Mouse (Mus musculus) hindbrain, embryonic 13.5 days (tissue): Measurements from ENCODE around the gene Fut2. TPM values are rescaled to one million over a fixed set of nuclear protein-coding genes. Genes with fewer than 3 reads are reported as not detected.
"Not testable (repeated sequence)": the region's sequence is repeated elsewhere in the genome, so short reads cannot be mapped to it uniquely, and the experiment has no call there.

Experiments used
- ATAC-seq: fragments of 200-750 bp; cut with Nextera tagmentation; 2 replicates; pipeline ENCODE4 v1.8.0; 2017; ENCODE audit warnings: moderate TSS enrichment; ENCODE audit not compliant: low FRiP score
- H3K27ac ChIP-seq: fragments of 300-500 bp; sonication (generic); 2 replicates; pipeline ENCODE4 v1.5.1; 2015; ENCODE audit warnings: inconsistent platforms, mild to moderate bottlenecking, moderate library complexity
- H3K27me3 ChIP-seq: fragments of 300-500 bp; sonication (generic); 2 replicates; pipeline ENCODE4 v1.6.1; 2015; ENCODE audit warnings: mild to moderate bottlenecking, inconsistent platforms
- H3K36me3 ChIP-seq: fragments of 300-500 bp; sonication (generic); 2 replicates; pipeline ENCODE4 v1.6.1; 2015; ENCODE audit warnings: mild to moderate bottlenecking, inconsistent platforms
- H3K4me1 ChIP-seq: fragments of 300-500 bp; sonication (generic); replicated peaks from 2 replicates; pipeline ENCODE4 v1.6.1; 2015; ENCODE audit warnings: inconsistent platforms
- H3K4me2 ChIP-seq: fragments of 300-500 bp; sonication (generic); 2 replicates; pipeline ENCODE4 v1.6.1; 2015; ENCODE audit warnings: inconsistent platforms, mild to moderate bottlenecking, moderate library complexity
- H3K4me3 ChIP-seq: fragments of 300-500 bp; sonication (generic); 2 replicates; pipeline ENCODE4 v1.5.1; 2015; ENCODE audit warnings: mild to moderate bottlenecking, inconsistent platforms
- H3K9ac ChIP-seq: fragments of 300-500 bp; sonication (generic); 2 replicates; pipeline ENCODE4 v1.6.1; 2015; ENCODE audit warnings: mild to moderate bottlenecking, inconsistent platforms
- H3K9me3 ChIP-seq: fragments of 300-500 bp; sonication (generic); 2 replicates; pipeline ENCODE4 v1.6.1; 2016; ENCODE audit warnings: inconsistent platforms
- WGBS: fragments of 180-500 bp; shearing (Covaris S2); methylation state at CpG from one replicate; pipeline ENCODE4 v1.1.7; 2015; 5-methylcytosine and 5-hydroxymethylcytosine counted together
- polyA plus RNA-seq: library from polyadenylated mRNA; unstranded; fragments of >200 nt; fragmentation: Nextera tagmentation; extraction: Ambion mirVana; gene quantifications from 2 replicates; pipeline ENCODE4 v1.2.1, GENCODE M21; 2015

Gene Fut2
- polyA plus RNA-seq, 1 experiment from 2014 or later = 0.09 TPM

DNA sequence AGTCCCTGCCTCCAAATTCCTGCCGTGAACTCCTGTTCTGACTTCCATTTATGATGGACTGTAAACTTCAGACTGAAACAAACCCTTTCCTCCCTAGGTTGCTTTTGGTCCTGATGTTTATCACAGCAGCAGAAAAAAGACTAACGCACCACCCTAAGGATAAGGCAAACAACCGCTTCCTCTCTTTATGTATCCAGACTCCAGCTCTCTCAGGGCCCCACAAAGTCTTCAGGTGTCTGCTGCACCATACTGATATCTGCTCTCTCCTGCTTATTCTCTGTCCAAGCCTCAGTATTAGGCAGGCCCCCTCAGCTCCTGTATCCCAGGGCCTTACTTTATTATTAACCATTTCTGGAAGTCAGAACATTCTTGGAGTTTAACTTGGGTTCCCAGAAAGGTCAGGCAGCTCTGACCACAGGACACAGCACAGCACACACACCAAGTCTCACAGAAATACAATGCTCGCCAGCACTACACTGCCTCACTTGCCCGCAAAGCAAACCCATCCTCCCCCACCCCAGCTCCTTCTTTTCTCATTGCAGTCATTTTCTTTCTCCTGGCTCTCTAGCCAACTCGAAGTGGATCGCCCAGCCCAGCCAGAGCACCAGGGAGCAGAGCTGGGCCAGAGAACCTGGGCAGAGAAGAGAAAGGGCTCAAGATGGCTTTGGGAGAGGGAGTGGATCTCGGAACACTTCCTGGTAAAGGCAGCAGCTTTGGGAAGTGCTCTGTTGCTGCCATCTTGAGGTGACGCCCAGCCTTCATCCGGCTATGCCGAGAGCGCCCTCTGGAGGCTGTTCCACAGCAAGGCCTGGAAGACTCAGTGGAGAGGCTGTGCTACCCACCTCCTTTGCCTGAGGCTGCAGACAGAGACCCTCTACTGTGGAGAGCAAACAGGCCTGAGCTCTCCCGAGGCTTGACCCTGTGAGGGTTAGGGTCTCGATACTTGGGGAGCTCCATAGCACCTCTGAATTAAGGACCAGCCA lies 16.2 kb upstream of the Fut2 start:
- H3K4me1 ChIP-seq = peaks cover 27% of the 10 kb centered on the region; the same call in 1 of the 2 replicates
- peak overlapping the region; percentile 44 for H3K4me2 ChIP-seq
- peak overlapping the region; percentile 63 for H3K27ac ChIP-seq
- peak; percentile 70 for ATAC-seq
- no peaks in the 10 kb centered on the region for H3K36me3 ChIP-seq
- no peaks in the 10 kb centered on the region for H3K9me3 ChIP-seq
- no peak overlapping the region for H3K4me3 ChIP-seq
- 30% methylated on average over 14 of the region's 14 CpGs for WGBS
- H3K9ac ChIP-seq = peak overlapping the region; percentile 65
- H3K27me3 ChIP-seq = peaks cover 11% of the 10 kb centered on the region

- no peaks in the 10 kb centered on the region for H3K36me3 ChIP-seq
- no peaks in the 10 kb centered on the region for H3K9me3 ChIP-seq
- no peak overlapping the region for H3K4me3 ChIP-seq
- WGBS = 91% methylated on average over 8 of the region's 8 CpGs
- H3K4me1 ChIP-seq = peaks cover 22% of the 10 kb centered on the region; the same call in 1 of the 2 replicates
- H3K4me2 ChIP-seq = no peak overlapping the region
- H3K27ac ChIP-seq = no peak overlapping the region
- H3K27me3 ChIP-seq = peaks cover 7% of the 10 kb centered on the region; the same call in 1 of the 2 replicates
- no peak for ATAC-seq
- H3K9ac ChIP-seq = no peak overlapping the region
Measured at GRCm38 (mm10) chr7:45681046-45681736, 15.0 kb upstream of the Fut2 start.

- Histone ChIP-seq H3K9me3 (no peaks in the 10 kb centered on the region), H3K27ac (no peak overlapping the region), H3K4me1 (peaks cover 12% of the 10 kb centered on the region; the same call in 1 of the 2 replicates), H3K4me3 (no peak overlapping the region), H3K27me3 (peaks cover 4% of the 10 kb centered on the region; the same call in 1 of the 2 replicates), H3K36me3 (no peaks in the 10 kb centered on the region), H3K9ac (no peak overlapping the region; the same call in 1 of the 2 replicates), H3K4me2 (no peak overlapping the region)
- 69% methylated on average over 14 of the region's 14 CpGs for WGBS
- ATAC-seq = no peak
Measured at GRCm38 (mm10) chr7:45679966-45680621, 13.9 kb upstream of the Fut2 start.

DNA sequence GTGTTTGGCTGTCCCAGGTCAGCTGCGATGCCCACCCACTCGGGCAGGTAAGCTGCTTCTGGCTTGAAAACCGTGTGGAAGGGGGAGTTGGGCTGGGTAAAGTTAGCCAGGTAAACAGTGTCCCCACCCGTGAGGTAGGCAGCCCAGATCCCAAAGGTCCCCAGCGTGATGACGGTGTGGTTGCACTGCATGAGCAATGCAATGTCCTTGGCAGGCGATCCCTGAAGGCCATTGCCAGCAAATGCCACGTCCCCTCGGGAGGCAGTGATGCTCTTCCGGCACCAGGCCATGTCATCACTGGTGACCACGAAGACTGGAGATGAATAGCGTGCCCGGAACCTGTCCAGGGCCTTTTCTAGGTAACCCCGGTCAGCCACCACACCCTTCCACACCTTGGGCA lies 12.3 kb upstream of the Fut2 start:
- H3K36me3 ChIP-seq = no peaks in the 10 kb centered on the region
- no peak overlapping the region for H3K27ac ChIP-seq
- H3K4me2 ChIP-seq = no peak overlapping the region
- H3K4me1 ChIP-seq = peaks cover 12% of the 10 kb centered on the region; the same call in 1 of the 2 replicates
- 93% methylated on average over 14 of the region's 14 CpGs for WGBS
- no peak for ATAC-seq
- no peaks in the 10 kb centered on the region for H3K27me3 ChIP-seq
- no peak overlapping the region for H3K4me3 ChIP-seq
- H3K9me3 ChIP-seq = no peaks in the 10 kb centered on the region
- H3K9ac ChIP-seq = no peak overlapping the region

GRCm38 (mm10) chr7:45677627-45678295 lies 11.6 kb upstream of the Fut2 start:
- Histone ChIP-seq H3K9me3 (no peaks in the 10 kb centered on the region), H3K4me2 (no peak overlapping the region), H3K27me3 (no peaks in the 10 kb centered on the region), H3K4me3 (no peak overlapping the region), H3K36me3 (no peaks in the 10 kb centered on the region), H3K4me1 (peaks cover 7% of the 10 kb centered on the region; the same call in 1 of the 2 replicates), H3K9ac (no peak overlapping the region), H3K27ac (no peak overlapping the region)
- 76% methylated on average over 7 of the region's 7 CpGs for whole genome bisulfite sequencing
- ATAC-seq = no peak

GRCm38 (mm10) chr7:45668921-45669320 lies 2.7 kb upstream of the Fut2 start:
- H3K9ac ChIP-seq = no peak overlapping the region
- no peaks in the 10 kb centered on the region for H3K36me3 ChIP-seq
- 0 out of 2 replicates have a peak, but pooled peaks cover 4% of the 10 kb centered on the region for H3K27me3 ChIP-seq
- no peaks in the 10 kb centered on the region for H3K4me1 ChIP-seq
- no peak overlapping the region for H3K4me3 ChIP-seq
- H3K4me2 ChIP-seq = no peak overlapping the region
- no peak overlapping the region for H3K27ac ChIP-seq
- no peaks in the 10 kb centered on the region for H3K9me3 ChIP-seq
- WGBS = 97% methylated on average over 9 of the region's 9 CpGs
- ATAC-seq = no peak

DNA sequence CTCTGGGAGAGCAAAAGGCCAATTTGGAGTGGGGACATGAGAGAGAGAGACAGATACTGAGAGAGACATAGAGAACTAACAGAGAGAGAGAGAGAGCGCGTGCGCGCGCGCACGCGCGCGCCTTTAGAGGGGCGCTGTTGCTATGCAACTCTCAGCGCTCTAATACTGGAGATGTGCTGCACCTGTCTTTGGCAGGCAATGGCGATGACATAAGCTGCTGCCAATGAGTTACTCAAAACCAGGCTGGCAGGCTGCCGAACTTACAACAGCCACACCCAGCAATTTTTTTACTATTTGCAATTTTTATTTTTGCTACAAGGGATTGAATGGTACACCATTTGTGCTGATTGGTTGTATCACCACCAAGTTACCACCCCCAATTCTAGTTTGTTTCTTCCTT lies 1.6 kb upstream of the Fut2 start:
- H3K27me3 ChIP-seq = 0 out of 2 replicates have a peak, but pooled peaks cover 4% of the 10 kb centered on the region
- ATAC-seq = no peak
- WGBS = 66% methylated on average over 14 of the region's 14 CpGs
- H3K4me2 ChIP-seq = no peak overlapping the region
- H3K36me3 ChIP-seq = no peaks in the 10 kb centered on the region
- no peak overlapping the region for H3K4me3 ChIP-seq
- H3K4me1 ChIP-seq = no peaks in the 10 kb centered on the region
- H3K9ac ChIP-seq = no peak overlapping the region
- no peaks in the 10 kb centered on the region for H3K9me3 ChIP-seq
- H3K27ac ChIP-seq = no peak overlapping the region

DNA sequence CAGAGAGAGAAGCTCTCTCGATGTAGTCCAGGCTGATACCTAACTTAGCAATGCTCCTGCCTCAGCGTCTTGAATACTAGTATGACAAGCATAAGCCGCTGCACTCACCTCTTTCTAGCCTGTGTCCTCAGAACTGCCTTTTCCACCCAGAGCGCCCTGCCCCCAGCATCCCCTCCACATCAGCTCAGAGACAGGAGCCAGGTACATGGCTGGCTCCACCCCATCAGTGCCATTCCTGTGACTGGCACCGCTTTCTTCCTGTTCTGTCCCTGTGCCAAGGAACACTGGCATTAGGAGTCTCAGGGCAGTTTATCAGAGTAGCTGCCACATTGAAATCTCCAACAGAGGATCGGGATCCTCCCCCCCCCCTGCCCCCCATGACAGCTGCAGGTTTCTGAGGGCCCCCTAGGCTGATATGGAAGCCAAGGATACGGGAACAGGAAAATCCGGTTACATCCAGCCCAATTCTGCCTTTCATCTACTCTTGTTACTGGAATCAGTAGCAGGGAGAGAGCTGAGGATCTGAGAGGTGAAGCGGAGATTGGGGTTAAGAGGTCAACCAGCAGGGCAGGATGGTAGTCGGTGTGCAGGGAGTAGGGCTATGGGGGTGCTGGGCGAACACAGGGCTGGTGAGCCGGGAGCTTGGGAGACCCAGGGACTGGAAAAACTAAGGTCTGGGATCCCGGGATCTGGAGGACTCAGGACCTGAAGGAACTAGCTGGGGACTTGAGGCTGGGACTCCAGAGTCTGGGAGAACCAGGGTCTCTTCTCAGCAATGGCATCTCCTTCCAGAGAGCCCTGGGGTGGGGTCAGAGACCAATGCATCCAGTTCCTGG lies 673 bp downstream of the Fut2 start:
- 64% methylated on average over 13 of the region's 13 CpGs for WGBS
- no peak overlapping the region for H3K27ac ChIP-seq

GRCm38 (mm10) chr7:45661702-45662101 lies 4.5 kb downstream of the Fut2 start:
- H3K9ac ChIP-seq, H3K9me3 ChIP-seq, ATAC-seq, H3K36me3 ChIP-seq, H3K4me2 ChIP-seq, H3K27me3 ChIP-seq, H3K4me1 ChIP-seq, H3K27ac ChIP-seq, H3K4me3 ChIP-seq: not testable (repeated sequence)
- 92% methylated on average over 6 of the region's 6 CpGs for WGBS

More for the DNA sequence above, 673 bp downstream of the Fut2 start:
- H3K9me3 ChIP-seq = no peaks in the 10 kb centered on the region
- H3K36me3 ChIP-seq = no peaks in the 10 kb centered on the region
- H3K4me1 ChIP-seq = no peaks in the 10 kb centered on the region
- no peak overlapping the region for H3K4me3 ChIP-seq
- 0 out of 2 replicates have a peak, but pooled peaks cover 4% of the 10 kb centered on the region for H3K27me3 ChIP-seq
- no peak overlapping the region; the same call in 1 of the 2 replicates for H3K9ac ChIP-seq
- no peak overlapping the region for H3K4me2 ChIP-seq
- ATAC-seq = no peak

GRCm38 (mm10) chr7:45660746-45661478 lies 5.3 kb downstream of the Fut2 start:
- Histone ChIP-seq H3K27me3 (0 out of 2 replicates have a peak, but pooled peaks cover 2% of the 10 kb centered on the region), H3K27ac (no peak overlapping the region), H3K9me3 (no peaks in the 10 kb centered on the region; the same call in 1 of the 2 replicates), H3K9ac (no peak overlapping the region), H3K4me3 (no peak overlapping the region), H3K4me2 (no peak overlapping the region), H3K4me1 (no peaks in the 10 kb centered on the region), H3K36me3 (no peaks in the 10 kb centered on the region)
- no peak for ATAC-seq
- 85% methylated on average over 11 of the region's 11 CpGs for WGBS
